Mouse (Mus musculus) cortical plate, adult 2 months (tissue): ENCODE data around the gene Ccdc121.

ENCODE experiments used
- CTCF ChIP-seq: fragments of 200-500 bp; IDR thresholded peaks from 2 replicates; pipeline ENCODE4 v1.5.1; 2011; ENCODE audit warnings: mild to moderate bottlenecking, control low read depth, low read length; ENCODE audit not compliant: insufficient read depth; ENCODE audit errors: extremely low read depth
- POLR2A ChIP-seq: fragments of 200-500 bp; IDR thresholded peaks from 2 replicates; pipeline ENCODE4 v1.6.1; 2011; ENCODE audit warnings: mild to moderate bottlenecking, low read length, control low read depth; ENCODE audit not compliant: insufficient read depth; ENCODE audit errors: extremely low read depth

DNA sequence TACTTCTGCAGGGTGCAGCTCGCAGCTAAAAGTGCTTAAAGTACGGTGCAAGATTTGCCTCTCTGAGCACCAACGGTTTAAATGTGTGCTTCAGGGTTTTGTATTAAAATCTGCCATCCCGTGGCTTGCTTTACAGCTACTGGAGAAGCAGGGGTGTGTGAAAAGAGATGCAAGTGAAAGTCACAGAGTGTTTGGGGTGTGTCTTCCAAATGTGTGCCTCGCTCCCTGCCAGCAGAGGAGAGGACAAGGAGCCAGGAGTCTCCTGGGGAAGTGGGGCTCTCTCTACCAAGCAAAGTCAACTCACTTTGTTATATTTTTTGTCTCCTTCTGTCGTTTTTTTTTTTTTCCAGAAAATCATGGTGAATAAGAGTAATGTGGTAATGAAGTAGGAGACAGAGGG lies 34.7 kb downstream of the Ccdc121 start:
- TF ChIP-seq CTCF (no peak), POLR2A (no peak)
